Mouse (Mus musculus): ENCODE results near the gene Olfr1356. TPM values are rescaled to one million over a fixed set of nuclear protein-coding genes. Genes with fewer than 3 reads are reported as not detected.
"Not testable (repeated sequence)": the region's sequence is repeated elsewhere in the genome, so short reads cannot be mapped to it uniquely, and the experiment has no call there.

Gene Olfr1356
- polyA plus RNA-seq (2016; fragmentation: Nextera tagmentation; extraction: Ambion mirVana): not detected in 2 replicates

DNA sequence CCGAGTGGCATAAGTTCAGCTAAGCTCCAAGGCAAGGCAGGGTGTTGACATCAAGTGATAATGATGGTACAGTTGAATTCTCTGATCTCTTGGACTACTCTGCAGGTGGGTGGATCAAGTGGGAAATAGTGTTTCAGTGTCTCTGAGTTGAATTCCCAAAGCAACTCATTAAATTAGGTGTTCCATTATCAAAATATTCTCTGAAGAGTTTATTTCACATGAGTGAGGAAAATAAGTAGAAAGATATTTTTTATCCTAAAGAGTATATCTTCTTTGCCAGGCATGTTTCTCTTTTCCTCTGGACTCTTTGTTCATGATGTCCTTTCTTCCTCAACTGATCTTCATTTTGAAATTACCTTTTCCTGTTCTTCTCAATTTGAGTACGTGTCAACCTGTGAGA lies at the start of gene Olfr1356:
Olfr1356 (minus strand) TSS at position 101 of the 400 bp plus-strand sequence.
- H3K9me3 ChIP-seq: peaks cover 8% of the 10 kb centered on the region; the same call in 1 of the 2 replicates
- H3K27ac ChIP-seq: no peak within 1 kb of the TSS
- H3K4me1 ChIP-seq (replicated peaks): no peaks in the 10 kb centered on the region
- H3K9ac ChIP-seq (replicated peaks): no peak within 1 kb of the TSS
- H3K4me3 ChIP-seq (replicated peaks): no peak within 1 kb of the TSS
- no peaks in the 10 kb centered on the region for H3K36me3 ChIP-seq
- no peaks in the 10 kb centered on the region for H3K27me3 ChIP-seq
- 84% methylated on average over 2 of the region's 2 CpGs for WGBS
- ATAC-seq (ENCODE audit: insufficient number of reproducible peaks, insufficient read depth, low FRiP score, low TSS enrichment, low read depth): no peak
- no peak within 1 kb of the TSS for H3K4me2 ChIP-seq

DNA sequence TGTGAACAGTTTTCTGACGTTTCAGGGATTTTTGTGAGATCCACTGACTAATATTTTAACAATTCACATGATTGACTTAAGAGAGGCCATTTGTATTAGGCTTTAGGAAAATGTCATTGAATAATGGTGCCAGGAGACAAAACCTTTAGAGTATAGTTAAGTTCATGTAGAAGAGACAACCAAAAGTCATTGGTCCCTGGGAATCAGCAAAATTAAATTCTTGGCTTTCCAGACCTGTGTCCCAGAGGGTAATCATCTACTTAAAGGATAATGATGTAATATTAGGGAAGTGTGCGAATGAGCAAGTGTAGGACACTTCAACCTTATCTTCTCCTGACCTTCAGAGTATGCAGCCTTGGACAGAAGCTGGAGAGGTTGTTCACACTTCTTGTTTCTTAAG lies 23.3 kb upstream of the Olfr1356 start, which contains the start of gene Olfr1355:
Olfr1355 (plus strand) TSS at position 301 of the 400 bp plus-strand sequence.
- H3K36me3 ChIP-seq: no peaks in the 10 kb centered on the region
- ATAC-seq (ENCODE audit: insufficient number of reproducible peaks, insufficient read depth, low FRiP score, low TSS enrichment, low read depth): no peak
- no peaks in the 10 kb centered on the region for H3K4me1 ChIP-seq (replicated peaks)
- no peak within 1 kb of the TSS for H3K9ac ChIP-seq (replicated peaks)
- H3K4me2 ChIP-seq: no peak within 1 kb of the TSS
- H3K4me3 ChIP-seq (replicated peaks): no peak within 1 kb of the TSS
- 80% methylated on average over 2 of the region's 2 CpGs for WGBS
- H3K27me3 ChIP-seq: no peaks in the 10 kb centered on the region
- peaks cover 7% of the 10 kb centered on the region for H3K9me3 ChIP-seq
- H3K27ac ChIP-seq: no peak within 1 kb of the TSS

DNA sequence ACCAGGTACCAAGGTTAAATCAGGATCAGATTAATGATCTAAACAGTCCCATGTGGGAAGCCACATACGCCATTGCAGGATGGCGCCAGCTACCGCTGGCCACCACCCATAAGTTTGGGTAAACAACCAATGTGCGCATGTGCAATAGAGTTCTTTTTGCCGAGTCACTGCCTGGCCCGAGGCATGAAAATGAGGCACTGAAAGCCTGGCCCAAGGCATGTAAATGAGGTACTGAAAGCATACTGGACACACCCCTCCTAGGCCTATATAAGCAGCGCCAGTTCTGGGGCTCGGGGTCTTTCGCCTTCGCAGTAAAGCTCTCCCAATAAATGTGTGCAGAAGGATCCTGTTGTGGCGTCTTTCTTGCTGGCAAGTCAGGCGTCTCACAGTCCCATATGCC lies 11.5 kb downstream of the Olfr1356 start:
- not testable (repeated sequence) for ATAC-seq (ENCODE audit: insufficient number of reproducible peaks, insufficient read depth, low FRiP score, low TSS enrichment, low read depth); H3K4me1 ChIP-seq (replicated peaks); H3K9me3 ChIP-seq; H3K36me3 ChIP-seq; H3K27me3 ChIP-seq; H3K27ac ChIP-seq; H3K4me3 ChIP-seq (replicated peaks); H3K4me2 ChIP-seq; H3K9ac ChIP-seq (replicated peaks)
- 91% methylated on average over 12 of the region's 12 CpGs for WGBS

GRCm38 (mm10) chr10:78812358-78813060 lies 39.5 kb downstream of the Olfr1356 start:
- no peak overlapping the region for H3K4me3 ChIP-seq (replicated peaks)
- no peak overlapping the region for H3K4me2 ChIP-seq
- H3K27me3 ChIP-seq: no peaks in the 10 kb centered on the region
- no peaks in the 10 kb centered on the region for H3K4me1 ChIP-seq (replicated peaks)
- no peak overlapping the region for H3K27ac ChIP-seq
- no peaks in the 10 kb centered on the region for H3K36me3 ChIP-seq
- ATAC-seq (ENCODE audit: insufficient number of reproducible peaks, insufficient read depth, low FRiP score, low TSS enrichment, low read depth): no peak
- no peaks in the 10 kb centered on the region for H3K9me3 ChIP-seq
- H3K9ac ChIP-seq (replicated peaks): no peak overlapping the region
- WGBS: 65% methylated on average over 6 of the region's 6 CpGs

DNA sequence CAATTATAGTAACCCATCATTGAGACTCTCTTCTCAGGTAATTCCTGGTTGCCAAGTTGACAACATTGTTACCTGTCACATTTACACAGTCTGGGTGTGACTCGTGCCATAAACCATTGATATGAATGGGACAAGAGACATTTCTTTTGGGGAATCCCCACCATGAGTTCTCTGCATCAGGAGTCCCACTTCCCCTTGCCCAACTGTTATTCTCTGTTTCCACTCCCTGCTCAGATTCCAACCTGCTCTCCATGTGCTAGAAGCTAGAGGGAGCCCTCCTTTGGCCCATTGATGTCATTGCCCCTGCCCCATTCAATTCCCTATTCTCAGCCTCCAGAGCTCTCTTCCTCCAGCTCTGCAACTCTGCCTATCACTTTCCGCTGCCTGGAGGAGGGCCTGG lies 50.5 kb downstream of the Olfr1356 start:
- no peaks in the 10 kb centered on the region for H3K36me3 ChIP-seq
- H3K27ac ChIP-seq: no peak overlapping the region
- H3K9ac ChIP-seq (replicated peaks): no peak overlapping the region
- H3K4me3 ChIP-seq (replicated peaks): no peak overlapping the region
- no peaks in the 10 kb centered on the region for H3K27me3 ChIP-seq
- H3K4me2 ChIP-seq: no peak overlapping the region
- H3K9me3 ChIP-seq: no peaks in the 10 kb centered on the region
- WGBS: 95% methylated on average over 2 of the region's 2 CpGs
- H3K4me1 ChIP-seq (replicated peaks): no peaks in the 10 kb centered on the region
- no peak for ATAC-seq (ENCODE audit: insufficient number of reproducible peaks, insufficient read depth, low FRiP score, low TSS enrichment, low read depth)

Other genes starting within 250 kb of the Olfr1356 start
- not detected in 2 replicates for gene Olfr1357, start 234.1 kb downstream of the Olfr1356 start, polyA plus RNA-seq (2016; fragmentation: Nextera tagmentation; extraction: Ambion mirVana)
- 0.15 and 0.18 TPM in 2 replicates for gene Casp14, start 133.9 kb downstream of the Olfr1356 start, polyA plus RNA-seq (2016; fragmentation: Nextera tagmentation; extraction: Ambion mirVana)
- gene Ccdc105, start 99.1 kb downstream of the Olfr1356 start, polyA plus RNA-seq (2016; fragmentation: Nextera tagmentation; extraction: Ambion mirVana): 0.11 and 0.27 TPM in 2 replicates
- 1.2 and 1.5 TPM in 2 replicates for gene Slc1a6, start 71.7 kb downstream of the Olfr1356 start, polyA plus RNA-seq (2016; fragmentation: Nextera tagmentation; extraction: Ambion mirVana)
- gene Olfr1355, start 23.4 kb upstream of the Olfr1356 start, polyA plus RNA-seq (2016; fragmentation: Nextera tagmentation; extraction: Ambion mirVana): not detected in 2 replicates
- not detected in 2 replicates for gene Olfr1354, start 61.0 kb upstream of the Olfr1356 start, polyA plus RNA-seq (2016; fragmentation: Nextera tagmentation; extraction: Ambion mirVana)
- gene Olfr8, start 98.5 kb upstream of the Olfr1356 start, polyA plus RNA-seq (2016; fragmentation: Nextera tagmentation; extraction: Ambion mirVana): not detected in 2 replicates
- gene Olfr1353, start 111.1 kb upstream of the Olfr1356 start, polyA plus RNA-seq (2016; fragmentation: Nextera tagmentation; extraction: Ambion mirVana): not detected in 2 replicates
- gene Olfr1352, start 128.9 kb upstream of the Olfr1356 start, polyA plus RNA-seq (2016; fragmentation: Nextera tagmentation; extraction: Ambion mirVana): not detected in 2 replicates
- not detected in 2 replicates for gene Olfr1351, start 160.3 kb upstream of the Olfr1356 start, polyA plus RNA-seq (2016; fragmentation: Nextera tagmentation; extraction: Ambion mirVana)
- 0.13 TPM in 1 of 2 replicates, not detected in the other for gene Olfr57, start 176.6 kb upstream of the Olfr1356 start, polyA plus RNA-seq (2016; fragmentation: Nextera tagmentation; extraction: Ambion mirVana)
- 51.1 and 54.9 TPM in 2 replicates for gene 2610008E11Rik, start 245.4 kb upstream of the Olfr1356 start, polyA plus RNA-seq (2016; fragmentation: Nextera tagmentation; extraction: Ambion mirVana)

Data from limb, embryonic 12.5 days (tissue).